Mouse (Mus musculus) left cerebral cortex, adult 2 months (tissue): Measurements from ENCODE around the gene Myo18a. TPM values are rescaled to one million over a fixed set of nuclear protein-coding genes. Genes with fewer than 3 reads are reported as not detected.

Source experiments
- DNase-seq, 2 experiments: peaks; one replicate each; pipeline ENCODE4 v3.0.0; 2021 to 2022; ENCODE audit warnings: low spot score in 2 of 2, mixed read lengths in 1 of 2; ENCODE audit errors: extremely low spot score in 1 of 2
- H3K27ac ChIP-seq: fragments of 200-600 bp; 2 replicates; pipeline ENCODE4 v1.8.1; 2022
- H3K4me3 ChIP-seq: fragments of 200-600 bp; 2 replicates; pipeline ENCODE4 v1.8.1; 2022
- CTCF ChIP-seq: fragments of 200-600 bp; IDR thresholded peaks from 2 replicates; pipeline ENCODE4 v1.8.1; 2022; ENCODE audit warnings: antibody characterized with exemption, mild to moderate bottlenecking, moderate library complexity
- intact Hi-C: fragments of 180-260 bp; cut with DNase I; formaldehyde crosslinking; loops from one replicate; pipeline ENCODE4 v1.15.1; 2025
- total RNA-seq, 2 experiments: library from RNA; stranded (reverse); gene quantifications; 2 replicates each; pipeline ENCODE4 v1.2.3; 2021

Gene Myo18a
- total RNA-seq, 2 experiments from 2014 or later = 164 to 169 TPM

DNA sequence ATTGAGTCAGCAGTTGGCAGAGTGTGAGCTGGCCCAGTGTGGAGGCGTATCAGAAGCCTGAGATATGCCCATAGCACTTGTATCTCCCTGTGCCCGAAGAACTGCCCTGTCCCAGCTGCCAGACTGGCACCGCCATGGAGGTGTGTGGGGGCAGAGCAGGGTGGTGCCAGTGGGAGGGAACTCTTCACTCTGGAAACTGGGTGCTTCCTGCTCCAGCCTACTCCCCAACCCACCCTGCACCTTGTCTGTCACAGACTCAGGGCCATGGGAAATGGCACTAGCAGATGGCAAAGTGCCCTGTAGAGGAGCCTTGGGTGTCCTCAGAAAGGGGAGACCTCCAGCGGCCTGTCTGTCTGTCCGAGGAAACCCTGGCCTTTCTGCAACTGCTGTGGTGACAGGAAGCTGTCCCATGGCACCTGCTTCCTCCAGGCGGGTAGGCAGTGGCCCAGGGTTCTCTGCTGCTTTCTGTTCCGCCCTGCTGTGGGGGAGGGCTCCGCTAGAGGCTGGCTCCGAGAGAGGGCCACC, 39.4 kb downstream of the Myo18a start:
- H3K27ac ChIP-seq = peak overlapping the region; percentile 92
- DNase-seq = peak in 1 of 2 experiments; percentile 24
- no peak overlapping the region for H3K4me3 ChIP-seq
- TF ChIP-seq CTCF = no peak
- intact Hi-C loops = no loop called here

DNA sequence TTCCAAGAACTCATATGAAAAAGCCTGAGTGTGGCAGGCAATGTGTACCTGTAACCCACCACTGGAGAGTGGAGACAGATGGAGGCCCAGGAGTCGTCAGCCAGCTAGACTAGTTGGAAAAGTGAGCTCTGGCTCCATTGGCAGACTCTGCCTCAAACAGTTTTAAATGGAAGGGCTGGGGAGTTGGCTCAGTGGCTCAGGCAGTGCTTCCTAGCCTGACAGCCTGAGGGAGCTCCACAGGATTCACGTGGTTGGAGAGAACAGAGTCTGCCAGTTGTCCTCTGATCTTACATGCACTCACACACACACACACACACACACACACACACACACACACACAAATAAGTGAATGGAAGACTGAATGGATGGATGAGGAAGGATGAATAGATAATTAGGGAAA, 43.2 kb downstream of the Myo18a start:
- TF ChIP-seq CTCF = peak; percentile 16
- DNase-seq = no peak
- no peak overlapping the region for H3K27ac ChIP-seq

DNA sequence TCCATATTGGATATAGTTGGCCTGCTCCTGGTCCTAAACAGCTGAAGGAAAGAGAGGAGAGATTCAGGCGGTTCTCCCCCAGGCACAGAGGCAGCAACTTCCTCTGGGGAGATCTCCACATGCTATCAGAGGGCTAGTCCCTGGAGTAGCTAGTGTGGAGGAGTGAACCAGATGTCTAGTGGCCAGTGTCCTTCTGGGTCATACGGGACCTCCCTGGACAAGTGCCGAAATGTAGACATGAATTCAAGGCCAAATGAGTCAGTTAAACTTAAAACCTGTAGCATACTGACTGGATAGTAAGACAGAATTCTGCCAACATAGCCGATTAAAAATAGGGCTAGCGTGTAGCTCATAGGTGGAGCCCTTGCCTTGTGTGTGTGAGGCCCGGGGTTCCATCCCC, 43.8 kb downstream of the Myo18a start:
- DNase-seq = no peak
- intact Hi-C loops = no loop called here
- TF ChIP-seq CTCF = no peak
- no peak overlapping the region for H3K27ac ChIP-seq
- no peak overlapping the region for H3K4me3 ChIP-seq

More for the DNA sequence above, 43.2 kb downstream of the Myo18a start:
- H3K4me3 ChIP-seq = no peak overlapping the region
- intact Hi-C loops = no loop called here

DNA sequence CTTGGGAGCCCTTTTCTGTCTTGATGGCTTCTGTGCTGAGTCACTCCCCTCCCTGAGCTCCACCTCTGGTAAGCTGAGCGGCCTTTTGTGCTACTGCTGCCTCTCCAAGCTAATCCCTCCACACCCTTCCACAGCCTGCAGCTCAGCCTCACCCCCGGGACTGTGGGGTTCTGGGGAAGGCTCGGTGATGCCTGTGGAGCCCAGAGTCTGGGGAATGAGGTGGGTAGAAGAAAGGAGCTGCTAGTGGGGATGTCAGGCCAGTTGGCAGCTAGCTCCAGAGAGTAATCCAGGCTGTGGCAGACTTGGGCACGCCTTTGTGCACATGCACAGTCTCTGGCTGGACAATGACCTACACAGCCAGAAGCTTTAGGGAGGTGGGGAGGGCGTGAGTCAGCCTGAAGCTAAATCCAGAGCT, 45.0 kb downstream of the Myo18a start:
- TF ChIP-seq CTCF = no peak
- intact Hi-C loops = no loop called here
- Histone ChIP-seq H3K4me3 (no peak overlapping the region), H3K27ac (peak overlapping the region; percentile 73)
- DNase-seq = peak in 1 of 2 experiments; percentile 18

DNA sequence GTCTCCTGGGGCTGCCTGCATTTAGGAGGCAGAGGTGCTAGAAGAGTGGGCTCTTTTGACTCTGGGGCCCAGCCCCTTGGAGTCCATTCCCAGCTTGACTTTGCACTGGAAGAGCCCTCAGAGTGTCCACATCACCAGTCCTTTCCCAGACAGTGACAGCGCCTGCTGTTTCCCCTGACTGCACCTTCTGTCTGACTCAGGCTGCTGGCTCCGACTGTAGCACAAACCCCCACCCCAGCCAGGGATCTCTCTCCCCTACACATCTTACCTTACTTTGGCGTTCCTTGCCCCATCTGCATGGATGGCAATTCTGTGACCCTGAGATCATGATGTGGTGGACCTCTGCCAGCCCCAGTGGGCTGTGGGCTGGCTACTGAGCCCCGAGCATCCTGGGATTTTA, 46.2 kb downstream of the Myo18a start:
- H3K27ac ChIP-seq = 0 out of 2 replicates have a peak overlapping the region, but pooled peaks have one; percentile 19
- DNase-seq = no peak
- intact Hi-C loops = no loop called here
- no peak for TF ChIP-seq CTCF
- no peak overlapping the region for H3K4me3 ChIP-seq

DNA sequence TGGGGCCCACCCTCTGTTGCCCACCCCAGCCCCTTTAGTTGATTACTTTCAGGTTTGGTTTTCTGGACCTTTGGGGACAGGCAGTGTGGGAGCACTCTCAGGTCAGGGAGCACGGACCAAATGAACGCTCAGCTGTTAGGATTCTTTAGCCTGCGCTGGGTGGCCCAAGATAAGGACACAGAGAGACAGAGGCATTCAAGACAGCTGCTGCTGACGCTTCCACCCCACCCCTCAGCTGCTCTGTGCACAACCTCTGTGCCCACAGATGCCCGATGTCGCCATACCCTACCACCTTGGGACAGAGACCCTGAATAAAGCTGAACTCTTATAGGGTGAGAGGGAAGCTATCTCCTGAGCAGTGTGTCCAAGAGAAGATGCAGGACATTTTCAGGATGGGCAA, 47.0 kb downstream of the Myo18a start:
- Histone ChIP-seq H3K27ac (no peak overlapping the region), H3K4me3 (no peak overlapping the region)
- DNase-seq = no peak
- no peak for TF ChIP-seq CTCF
- intact Hi-C loops = no loop called here

DNA sequence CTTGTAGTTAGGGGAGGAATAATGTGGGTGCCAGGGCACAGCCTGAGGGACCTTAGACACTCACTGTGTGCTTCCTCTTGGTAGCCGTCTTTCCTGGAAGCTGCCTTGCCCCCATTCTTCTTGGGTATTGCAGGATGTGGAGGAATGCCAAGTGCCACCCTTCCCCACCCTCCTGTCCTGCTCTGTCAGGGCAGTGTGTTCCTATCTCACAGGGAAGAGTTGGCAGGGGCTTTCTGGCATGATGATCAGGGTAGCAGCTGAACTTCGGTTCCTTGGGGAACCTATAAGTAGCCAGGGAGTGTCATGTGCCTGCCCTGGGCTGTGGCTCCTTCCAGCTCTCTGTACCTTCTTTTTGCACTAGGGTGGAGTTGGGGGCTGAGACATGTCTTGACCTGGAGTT, 50.9 kb downstream of the Myo18a start:
- DNase-seq = no peak
- no peak overlapping the region for H3K27ac ChIP-seq
- intact Hi-C loops = loop anchor here (2.0 kb wide), 1 partner anchor 75 kb away; no protein-coding TSS in a partner anchor
- H3K4me3 ChIP-seq = no peak overlapping the region
- TF ChIP-seq CTCF = no peak

DNA sequence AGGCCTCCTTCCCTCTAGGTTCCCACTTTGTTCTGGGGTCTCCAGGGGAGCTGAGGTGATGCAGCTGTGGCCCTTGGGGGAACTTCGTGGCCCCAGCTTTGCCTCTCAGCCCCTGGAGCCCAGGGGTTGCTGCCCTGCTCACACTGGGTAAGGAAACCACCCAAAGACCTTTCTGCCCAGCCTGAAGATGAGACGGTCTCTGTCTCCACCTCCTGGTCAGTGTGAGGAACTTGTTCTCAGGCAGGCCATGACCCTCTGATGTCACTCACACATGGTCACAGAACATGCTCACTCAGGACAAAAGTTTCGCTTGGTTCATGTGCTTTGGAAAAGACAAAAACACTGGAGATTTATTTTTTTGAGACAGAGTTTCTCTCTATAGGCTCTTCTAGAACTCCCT, 53.0 kb downstream of the Myo18a start:
- H3K27ac ChIP-seq = no peak overlapping the region
- intact Hi-C loops = no loop called here
- no peak overlapping the region for H3K4me3 ChIP-seq
- TF ChIP-seq CTCF = peak; percentile 77
- no peak for DNase-seq

DNA sequence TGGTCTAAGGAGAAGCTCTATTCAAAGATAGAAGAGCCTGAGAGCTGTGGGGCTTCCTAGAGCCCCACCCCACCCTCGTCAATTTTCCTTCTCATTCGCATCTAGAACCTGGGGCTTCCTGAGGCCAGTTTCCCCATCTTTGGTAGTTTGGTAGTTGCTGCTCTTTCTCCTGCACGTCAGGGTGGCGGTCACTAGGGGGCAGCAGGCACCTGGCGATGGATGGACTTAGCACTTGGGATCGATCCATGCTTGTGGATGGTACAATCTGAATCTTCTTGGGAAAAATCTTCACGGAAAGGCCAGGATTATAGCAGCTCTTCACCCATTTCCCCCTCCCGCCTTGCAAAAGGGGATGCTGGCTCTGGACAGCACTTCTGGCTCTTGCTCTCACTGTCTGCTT, 58.6 kb downstream of the Myo18a start:
- Histone ChIP-seq H3K27ac (no peak overlapping the region), H3K4me3 (no peak overlapping the region)
- intact Hi-C loops = no loop called here
- peak; percentile 67 to 71 for DNase-seq
- peak; percentile 78 for TF ChIP-seq CTCF

DNA sequence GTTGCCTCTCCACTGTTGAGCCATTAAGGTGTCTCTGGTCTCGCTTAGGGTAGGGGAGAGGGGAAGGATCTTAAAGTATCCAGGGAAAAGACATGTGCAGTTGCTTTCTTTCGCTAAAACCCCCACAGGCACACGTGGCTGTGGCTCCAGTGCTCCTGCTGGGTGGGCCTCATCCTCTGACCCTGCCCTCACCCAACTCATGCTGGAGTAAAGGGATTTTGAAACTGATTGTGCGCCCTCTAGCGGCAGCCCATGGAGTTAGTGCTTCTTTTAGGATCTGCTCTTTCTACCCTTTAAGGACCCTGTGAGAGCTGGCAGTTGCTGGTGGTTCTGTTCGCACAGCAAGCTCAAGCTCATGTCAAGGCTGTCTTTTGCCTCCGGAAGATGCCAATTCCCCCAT, 59.7 kb downstream of the Myo18a start:
- intact Hi-C loops = no loop called here
- peak in 1 of 2 experiments; percentile 70 for DNase-seq

DNA sequence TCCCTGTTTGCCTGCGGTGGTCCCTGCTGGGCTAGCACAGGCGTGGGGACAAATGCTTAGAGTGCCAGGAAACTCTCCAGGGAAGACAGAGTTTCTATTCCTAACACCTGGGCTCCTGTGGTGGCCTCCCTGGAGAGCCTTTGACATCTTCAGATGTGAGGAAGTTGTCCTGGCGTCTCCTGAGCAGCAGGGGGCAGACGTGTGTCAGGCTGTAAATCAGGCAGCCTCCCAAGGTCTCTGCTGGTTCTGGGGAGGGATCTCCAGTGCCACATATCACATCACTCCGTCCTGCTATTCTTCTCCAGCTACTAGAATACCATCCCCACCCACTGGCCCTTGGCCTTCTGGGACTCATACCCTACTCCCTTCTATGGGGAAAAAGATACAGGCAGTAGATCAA, 62.8 kb downstream of the Myo18a start:
- H3K27ac ChIP-seq = peak overlapping the region; percentile 54; the same call in 1 of the 2 replicates
- DNase-seq = peak; percentile 73 to 77
- peak; percentile 90 for TF ChIP-seq CTCF
- intact Hi-C loops = loop anchor here (1.0 kb wide), 1 partner anchor 141 kb away; no protein-coding TSS in a partner anchor
- no peak overlapping the region for H3K4me3 ChIP-seq

More for the DNA sequence above, 59.7 kb downstream of the Myo18a start:
- Histone ChIP-seq H3K4me3 (no peak overlapping the region), H3K27ac (no peak overlapping the region)
- peak; percentile 92 for TF ChIP-seq CTCF

DNA sequence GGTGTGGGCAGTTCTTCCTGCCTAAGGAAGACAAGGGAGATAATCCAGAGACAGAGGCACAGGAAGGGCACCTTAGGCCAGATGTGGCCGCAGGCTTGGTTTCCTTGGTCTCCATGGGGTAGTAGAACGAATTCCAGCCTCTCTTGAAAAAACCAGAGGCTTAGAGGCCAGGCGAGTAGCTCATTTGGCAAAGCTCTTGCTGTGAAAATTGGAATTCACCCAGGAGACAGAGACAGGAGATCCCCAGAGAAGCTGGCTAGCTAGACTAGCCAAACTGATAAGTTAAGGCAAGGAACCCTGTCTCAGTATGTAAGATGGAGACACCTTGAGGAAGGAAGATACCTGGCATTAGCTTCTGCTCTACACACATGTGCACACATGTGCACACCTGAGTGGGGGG, 63.3 kb downstream of the Myo18a start:
- no peak overlapping the region for H3K4me3 ChIP-seq
- DNase-seq = no peak
- H3K27ac ChIP-seq = peak overlapping the region; percentile 12; the same call in 1 of the 2 replicates
- intact Hi-C loops = loop anchor here (1.0 kb wide), 1 partner anchor 141 kb away; no protein-coding TSS in a partner anchor
- TF ChIP-seq CTCF = no peak
